Comparison of ENCODE assay signal across 8 mouse cellular contexts in genomic region chr4:45084021-45084894, GRCm38 (mm10). TPM values are rescaled to one million over a fixed set of nuclear protein-coding genes. Genes with fewer than 3 reads are reported as not detected.
DNase-seq lines count a peak whose midpoint lies in the region; ATAC-seq and TF ChIP-seq lines count a peak whose summit lies in the region.

Gene Fbxo10 (minus strand): TSS chr4:45084604.

- peaks cover 22% of the 10 kb centered on the region for H3K4me1 ChIP-seq in hindbrain, embryonic 15.5 days (replicated peaks)

- peak within 1 kb of the TSS; percentile 99 for H3K4me3 ChIP-seq in hindbrain, embryonic 15.5 days
- peak within 1 kb of the TSS; percentile 99 for H3K4me3 ChIP-seq in left cerebral cortex, adult 2 months

- DNase-seq in T-cell, adult 2 months (ENCODE audit: low spot score), result peak; percentile 75
- peak; percentile 92 to 98 for DNase-seq in cerebellum, postnatal 25 days
- DNase-seq in frontal cortex, postnatal 36 days (ENCODE audit: low spot score in 2 of 2), result peak; percentile 86 to 87
- DNase-seq in left cerebral cortex, adult 2 months (ENCODE audit: extremely low spot score in 1 of 2, low spot score in 2 of 2), result peak; percentile 94 to 95
- peak; percentile 89 to 90 for DNase-seq in right cerebral cortex, adult 2 months (ENCODE audit: low spot score in 2 of 2)
- DNase-seq in urinary bladder, postnatal 14 days (ENCODE audit: low spot score), result peak; percentile 95

- peak; percentile 90 for ATAC-seq in hindbrain, embryonic 15.5 days (ENCODE audit: low FRiP score, low read depth)
- ATAC-seq in megakaryocyte, adult 5-6 weeks (ENCODE audit: poor library complexity, severe bottlenecking), result peak; percentile 96

- peak within 1 kb of the TSS; percentile 61 for H3K4me2 ChIP-seq in hindbrain, embryonic 15.5 days

- peak within 1 kb of the TSS; percentile 99 for H3K9ac ChIP-seq in hindbrain, embryonic 15.5 days

- H3K27ac ChIP-seq in hindbrain, embryonic 15.5 days (replicated peaks), result peak within 1 kb of the TSS; percentile 89
- peak within 1 kb of the TSS; percentile 87 for H3K27ac ChIP-seq in left cerebral cortex, adult 2 months

- no peaks in the 10 kb centered on the region for H3K27me3 ChIP-seq in hindbrain, embryonic 15.5 days

- no peaks in the 10 kb centered on the region for H3K9me3 ChIP-seq in hindbrain, embryonic 15.5 days

- TF ChIP-seq CTCF in left cerebral cortex, adult 2 months (IDR thresholded peaks at IDR 0.05), result no peak

- 0% methylated on average over 76 of the region's 77 CpGs for WGBS in hindbrain, embryonic 15.5 days

- intact Hi-C loops in left cerebral cortex, adult 2 months (cut with DNase I), result no loop called here

- H3K36me3 ChIP-seq in hindbrain, embryonic 15.5 days, result no peaks in the 10 kb centered on the region

RNA-seq across cellular contexts. Expression of gene Fbxo10, which starts in this region (rescaled TPM):
- 17.2 and 19.0 TPM in 2 replicates for polyA plus RNA-seq in hindbrain, embryonic 15.5 days (2015; fragmentation: Nextera tagmentation; extraction: Ambion mirVana)
- 10 to 100 TPM; 33.1 to 34.8 TPM for total RNA-seq in left cerebral cortex, adult 2 months (2021)
- total RNA-seq in megakaryocyte, adult 5-6 weeks (2015), result 3.4 and 4.4 TPM in 2 replicates
- total RNA-seq in megakaryocyte, adult 5-6 weeks (2017), result 4.5 and 5.4 TPM in 2 replicates

Comparison
In these comparisons a context has a peak if more than half of its experiments do, and no peak if none do; other contexts are left out.
1. Peak in every context shown above with its lines: DNase-seq, ATAC-seq, H3K4me3 ChIP-seq and H3K27ac ChIP-seq.
2. RNA of gene Fbxo10 (total RNA-seq): 33.1 to 34.8 TPM in left cerebral cortex, adult 2 months; 3.4 to 5.4 TPM in megakaryocyte, adult 5-6 weeks; every median in the first group is over 4 times any median in the second.